Mouse (Mus musculus) limb, embryonic 14.5 days (tissue): Measurements from ENCODE around the gene Hsd17b3. TPM values are rescaled to one million over a fixed set of nuclear protein-coding genes. Genes with fewer than 3 reads are reported as not detected.

ENCODE experiments used
- ATAC-seq: fragments of 200-750 bp; cut with Nextera tagmentation; 2 replicates; pipeline ENCODE4 v1.8.0; 2017; ENCODE audit warnings: low read depth, moderate number of reproducible peaks, moderate TSS enrichment; ENCODE audit not compliant: low FRiP score
- DNase-seq: peaks from one replicate; pipeline ENCODE4 v3.0.0-alpha.2; 2015; ENCODE audit warnings: low spot score
- H3K27ac ChIP-seq: fragments of 300-500 bp; sonication (generic); replicated peaks from 2 replicates; pipeline ENCODE4 v1.5.1; 2014; ENCODE audit warnings: low read depth, mild to moderate bottlenecking, low read length, moderate library complexity, mixed read lengths
- H3K27me3 ChIP-seq: fragments of 300-500 bp; sonication (generic); 2 replicates; pipeline ENCODE4 v1.6.1; 2014; ENCODE audit warnings: low read length, mixed read lengths; ENCODE audit not compliant: control insufficient read depth, insufficient read depth
- H3K36me3 ChIP-seq: fragments of 300-500 bp; sonication (generic); 2 replicates; pipeline ENCODE4 v1.6.1; 2014; ENCODE audit warnings: mild to moderate bottlenecking, low read length, moderate library complexity, mixed read lengths; ENCODE audit not compliant: control insufficient read depth, insufficient read depth
- H3K4me1 ChIP-seq: fragments of 300-500 bp; sonication (generic); 2 replicates; pipeline ENCODE4 v1.6.1; 2014; ENCODE audit warnings: antibody characterized with exemption, low read length, mixed read lengths; ENCODE audit not compliant: control insufficient read depth, insufficient read depth
- H3K4me2 ChIP-seq: fragments of 300-500 bp; sonication (generic); replicated peaks from 2 replicates; pipeline ENCODE4 v1.6.1; 2014; ENCODE audit warnings: low read depth, mild to moderate bottlenecking, low read length, moderate library complexity; ENCODE audit not compliant: severe bottlenecking
- H3K4me3 ChIP-seq: fragments of 300-500 bp; sonication (generic); replicated peaks from 2 replicates; pipeline ENCODE4 v1.5.1; 2014; ENCODE audit warnings: low read length
- H3K9ac ChIP-seq: fragments of 300-500 bp; sonication (generic); 2 replicates; pipeline ENCODE4 v1.6.1; 2014; ENCODE audit warnings: mild to moderate bottlenecking, low read depth, low read length, moderate library complexity; ENCODE audit not compliant: severe bottlenecking
- H3K9me3 ChIP-seq: fragments of 300-500 bp; sonication (generic); 2 replicates; pipeline ENCODE4 v1.6.1; 2016; ENCODE audit warnings: low read length; ENCODE audit not compliant: control insufficient read depth
- POLR2A ChIP-seq: fragments of 200-500 bp; IDR thresholded peaks from 2 replicates; pipeline ENCODE4 v1.8.0; 2012; ENCODE audit warnings: inconsistent platforms, mild to moderate bottlenecking, moderate library complexity, borderline replicate concordance; ENCODE audit not compliant: insufficient read depth, insufficient read length; ENCODE audit errors: extremely low read depth
- WGBS: fragments of 180-500 bp; shearing (Covaris S2); extraction: QIAGEN DNeasy Blood & Tissue Kit; methylation state at CpG from one replicate; pipeline ENCODE4 v1.1.7; 2014; 5-methylcytosine and 5-hydroxymethylcytosine counted together
- polyA plus RNA-seq, 2 experiments: library from polyadenylated mRNA; depleted of rRNA in 1 of 2; stranded (reverse) in 1 of 2; unstranded in 1 of 2; fragments of >200 nt; fragmentation: Nextera tagmentation in 1 of 2; extraction: Ambion mirVana in 1 of 2; gene quantifications; 2 replicates each; pipeline versions ENCODE4 v1.2.1 to v1.2.3; 2012 to 2014

Hsd17b3 gene
- polyA plus RNA-seq, 2 experiments: not detected

DNA sequence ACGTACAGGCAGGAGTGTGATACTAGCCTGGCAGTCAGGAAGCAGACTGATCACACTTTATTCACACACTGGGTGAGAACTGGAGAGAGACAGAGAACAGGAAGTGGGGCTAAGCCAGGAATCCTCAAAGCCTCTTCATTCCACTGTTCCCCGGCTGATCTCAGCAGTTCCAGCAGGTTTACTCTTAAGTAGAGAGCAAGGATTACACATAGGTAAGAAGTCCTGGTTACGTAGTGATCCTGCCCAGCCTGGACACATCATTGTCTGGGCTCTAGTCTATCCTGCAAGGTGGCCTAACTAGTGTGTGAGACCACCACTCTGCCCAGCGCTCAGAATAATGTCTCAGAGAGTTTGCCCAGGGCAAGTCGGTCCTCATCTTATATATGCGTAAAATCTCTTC lies 3.7 kb upstream of the Hsd17b3 start:
- Histone ChIP-seq H3K36me3 (no peaks in the 10 kb centered on the region), H3K27me3 (no peaks in the 10 kb centered on the region), H3K4me1 (no peaks in the 10 kb centered on the region), H3K9me3 (no peaks in the 10 kb centered on the region), H3K4me3 (no peak overlapping the region), H3K4me2 (no peak overlapping the region), H3K9ac (no peak overlapping the region), H3K27ac (no peak overlapping the region)
- WGBS: 61% methylated on average over 6 of the region's 6 CpGs
- no peak for TF ChIP-seq POLR2A
- ATAC-seq (no peak), DNase-seq (no peak)

DNA sequence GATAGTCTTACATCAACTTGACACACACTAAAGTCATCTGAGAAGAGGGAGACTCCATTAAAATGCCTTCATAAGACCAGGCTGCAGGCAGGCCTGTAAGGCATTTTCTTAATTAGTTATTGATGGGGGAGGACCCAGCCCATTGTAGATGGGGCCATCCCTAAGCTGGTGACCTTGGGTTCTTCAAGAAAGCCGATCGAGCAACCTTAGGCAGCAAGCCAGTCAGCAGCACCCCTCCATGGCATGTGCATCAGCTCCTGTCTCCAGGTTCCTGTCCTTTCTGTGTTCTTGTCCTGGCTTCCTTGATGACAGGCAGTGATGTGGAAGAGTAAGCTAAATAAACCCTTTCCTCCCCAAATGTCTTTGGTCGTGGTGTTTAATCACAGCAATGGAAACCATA lies 3.1 kb upstream of the Hsd17b3 start:
- Histone ChIP-seq H3K9me3 (no peaks in the 10 kb centered on the region), H3K4me2 (no peak overlapping the region), H3K27ac (no peak overlapping the region), H3K36me3 (no peaks in the 10 kb centered on the region), H3K27me3 (no peaks in the 10 kb centered on the region), H3K4me3 (no peak overlapping the region), H3K4me1 (no peaks in the 10 kb centered on the region), H3K9ac (no peak overlapping the region)
- DNase-seq (no peak), ATAC-seq (no peak)
- 51% methylated on average over 3 of the region's 3 CpGs for WGBS
- TF ChIP-seq POLR2A: no peak

DNA sequence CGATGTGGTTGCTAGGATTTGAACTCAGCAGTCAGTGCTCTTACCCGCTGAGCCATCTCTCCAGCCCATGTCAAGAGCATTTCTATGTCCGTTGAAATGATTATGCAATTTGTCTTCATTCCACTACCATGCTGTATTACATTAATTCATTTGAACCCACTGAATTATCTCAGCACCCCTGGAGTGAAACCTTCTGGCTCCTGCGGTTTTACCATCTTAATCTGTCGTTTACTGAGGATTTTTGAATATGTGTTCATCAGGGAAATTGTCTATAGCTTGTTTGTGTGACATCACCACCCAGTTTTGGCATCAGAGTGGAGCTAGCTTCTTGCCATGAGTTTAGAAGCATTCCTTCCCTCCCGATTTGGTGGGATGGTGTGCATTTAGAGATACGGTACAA lies 2.0 kb upstream of the Hsd17b3 start:
- no peak for TF ChIP-seq POLR2A
- Histone ChIP-seq H3K4me3 (no peak overlapping the region), H3K9ac (no peak overlapping the region), H3K4me1 (no peaks in the 10 kb centered on the region), H3K27ac (no peak overlapping the region), H3K36me3 (no peaks in the 10 kb centered on the region), H3K4me2 (no peak overlapping the region), H3K9me3 (no peaks in the 10 kb centered on the region), H3K27me3 (no peaks in the 10 kb centered on the region)
- no peak for DNase-seq
- no peak for ATAC-seq
- WGBS: 71% methylated on average over 7 of the region's 7 CpGs

DNA sequence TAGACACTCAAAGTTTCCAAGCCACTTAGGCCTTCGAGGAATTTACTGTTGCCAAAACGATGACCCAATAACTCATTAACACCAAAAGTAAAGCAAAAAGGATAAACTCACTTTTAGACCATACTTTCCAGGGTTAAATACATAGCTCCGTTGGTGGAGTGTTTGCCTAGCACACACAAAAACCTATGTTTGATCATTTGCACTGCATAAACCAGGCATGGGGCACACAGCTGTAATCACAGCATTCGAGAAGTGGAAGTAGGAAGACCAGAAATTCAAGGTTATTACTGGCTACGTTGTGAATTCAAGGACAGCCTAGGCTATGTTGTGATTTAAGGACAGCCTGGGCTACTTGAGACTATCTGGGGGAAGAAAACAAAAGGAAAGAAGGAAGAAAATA lies 1.2 kb upstream of the Hsd17b3 start:
- Histone ChIP-seq H3K9ac (no peak overlapping the region), H3K4me2 (no peak overlapping the region), H3K27me3 (no peaks in the 10 kb centered on the region), H3K4me3 (no peak overlapping the region), H3K27ac (no peak overlapping the region), H3K4me1 (no peaks in the 10 kb centered on the region), H3K36me3 (no peaks in the 10 kb centered on the region), H3K9me3 (no peaks in the 10 kb centered on the region)
- no peak for ATAC-seq
- whole genome bisulfite sequencing: 75% methylated on average over 5 of the region's 5 CpGs
- no peak for DNase-seq
- TF ChIP-seq POLR2A: no peak

DNA sequence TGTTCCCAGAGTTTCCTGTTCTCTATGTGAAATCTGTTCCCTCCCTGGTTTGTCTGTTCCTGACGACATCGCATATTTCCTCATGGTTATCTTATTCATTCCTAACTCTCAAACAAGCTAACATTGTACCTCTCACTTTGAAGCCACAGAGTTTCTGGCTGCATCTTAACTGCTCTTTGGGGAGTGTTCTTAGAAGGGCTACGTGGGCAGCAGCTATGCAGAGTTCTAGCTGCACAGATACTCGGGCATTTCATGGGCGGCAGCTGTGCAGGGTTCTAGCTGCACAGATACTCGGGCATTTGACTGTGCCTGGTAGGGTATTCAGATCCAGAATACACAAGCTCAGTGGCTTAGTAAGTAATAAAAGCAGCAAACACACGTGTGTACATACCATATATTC lies 973 bp downstream of the Hsd17b3 start:
- ATAC-seq: no peak
- DNase-seq: no peak
- Histone ChIP-seq H3K4me3 (no peak overlapping the region), H3K4me2 (no peak overlapping the region), H3K27me3 (no peaks in the 10 kb centered on the region), H3K9me3 (no peaks in the 10 kb centered on the region), H3K27ac (no peak overlapping the region), H3K36me3 (no peaks in the 10 kb centered on the region), H3K4me1 (no peaks in the 10 kb centered on the region), H3K9ac (no peak overlapping the region)
- 75% methylated on average over 7 of the region's 7 CpGs for WGBS
- no peak for TF ChIP-seq POLR2A

DNA sequence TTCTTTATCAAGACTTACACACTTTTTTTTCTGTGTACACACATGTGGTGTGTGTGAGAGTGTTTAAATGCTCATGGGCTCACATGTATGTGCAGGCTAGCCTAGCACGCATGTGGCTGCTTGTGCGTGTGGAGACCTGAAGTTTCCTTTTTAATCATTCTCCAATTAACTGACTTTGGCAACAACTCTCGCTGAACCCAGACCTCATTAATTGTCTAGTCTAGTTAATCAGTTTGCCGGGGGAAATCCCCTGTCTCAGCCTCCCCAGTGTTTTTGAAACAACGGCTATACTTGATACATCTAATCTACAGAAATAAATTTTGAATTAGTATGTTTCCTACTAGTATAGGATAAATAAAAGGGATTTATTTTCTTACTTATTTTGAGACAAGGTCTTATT lies 3.0 kb downstream of the Hsd17b3 start:
- H3K27me3 ChIP-seq: no peaks in the 10 kb centered on the region
- WGBS: 73% methylated on average over 5 of the region's 5 CpGs
- ATAC-seq: no peak

More for the DNA sequence above, 3.0 kb downstream of the Hsd17b3 start:
- DNase-seq: no peak
- TF ChIP-seq POLR2A: no peak
- Histone ChIP-seq H3K27ac (no peak overlapping the region), H3K4me3 (no peak overlapping the region), H3K4me2 (no peak overlapping the region), H3K4me1 (0 out of 2 replicates have a peak, but pooled peaks cover 3% of the 10 kb centered on the region), H3K9me3 (no peaks in the 10 kb centered on the region), H3K9ac (no peak overlapping the region), H3K36me3 (no peaks in the 10 kb centered on the region)
